Mouse (Mus musculus) lung, postnatal 0 days (tissue): ENCODE measurements at regions not wholly inside any gene's neighbourhood (a gene's known extent, or its start where the extent isn't known, plus 50 kb on each side); places are given as distances from the start of the nearest gene placed in this dataset.

Experiments
- CTCF ChIP-seq: IDR thresholded peaks from 2 replicates; pipeline ENCODE4 v1.5.1; 2016; ENCODE audit warnings: antibody characterized with exemption, mild to moderate bottlenecking
- EP300 ChIP-seq: IDR thresholded peaks from 2 replicates; pipeline ENCODE4 v1.6.1; 2016; ENCODE audit warnings: antibody characterized with exemption, mild to moderate bottlenecking, control low read depth

DNA sequence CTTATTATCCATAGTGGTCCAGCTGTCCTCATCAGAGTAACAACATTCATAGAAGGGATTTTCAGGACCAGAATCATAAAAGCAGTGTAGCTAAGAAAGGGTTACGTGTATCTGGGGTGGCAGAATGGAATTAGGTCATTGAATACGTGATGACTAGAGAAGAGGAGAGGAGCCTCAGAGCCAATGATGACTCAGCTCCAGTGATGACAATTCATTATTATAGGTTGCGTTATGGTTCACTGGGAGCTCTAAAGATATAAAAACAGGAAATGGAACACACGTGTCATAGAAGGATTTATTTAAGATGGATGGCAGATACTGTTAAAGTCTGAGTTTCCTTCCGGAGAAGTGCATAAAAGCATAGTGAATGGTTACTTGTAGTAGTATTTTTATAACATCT is 291.6 kb downstream of the Isl1 start:
- no peak for TF ChIP-seq EP300
- no peak for TF ChIP-seq CTCF
